Mouse (Mus musculus): ENCODE measurements at regions not wholly inside any gene's neighbourhood (a gene's known extent, or its start where the extent isn't known, plus 50 kb on each side); places are given as distances from the start of the nearest gene placed in this dataset.

GRCm38 (mm10) chr17:44336842-44337241 is 148.5 kb downstream of the Clic5 start:
- Histone ChIP-seq H3ac (ENCODE audit: control insufficient read depth, insufficient read length, low read depth) (no peak overlapping the region), H3K4me3 (ENCODE audit: insufficient read depth, poor library complexity, severe bottlenecking) (no peak overlapping the region), H3K79me3 (ENCODE audit: low read depth) (no peaks in the 10 kb centered on the region), H3K36me3 (ENCODE audit: control insufficient read depth, insufficient read depth) (no peaks in the 10 kb centered on the region), H3K79me2 (ENCODE audit: control insufficient read depth, insufficient read depth) (no peaks in the 10 kb centered on the region), H3K27me3 (ENCODE audit: control insufficient read depth, insufficient read depth, insufficient read length) (no peaks in the 10 kb centered on the region)
- TF ChIP-seq USF1 (IDR thresholded peaks at IDR 0.05; ENCODE audit: low read depth) (no peak), FOSL1 (IDR thresholded peaks at IDR 0.05; ENCODE audit: insufficient read depth, low read length, poor library complexity, severe bottlenecking) (no peak), CTCF (IDR thresholded peaks at IDR 0.05; ENCODE audit: control insufficient read depth, insufficient read depth, insufficient read length) (no peak), MYOD1 (IDR thresholded peaks at IDR 0.05; ENCODE audit: control insufficient read depth, insufficient read length, low read depth) (no peak), MYOG (IDR thresholded peaks at IDR 0.05; ENCODE audit: control insufficient read depth, extremely low read depth, insufficient read length) (no peak), CEBPB (IDR thresholded peaks at IDR 0.05; ENCODE audit: low read depth) (no peak), MAX (IDR thresholded peaks at IDR 0.05) (no peak)

GRCm38 (mm10) chr17:44337253-44337652 is 148.9 kb downstream of the Clic5 start:
- TF ChIP-seq CTCF (IDR thresholded peaks at IDR 0.05; ENCODE audit: control insufficient read depth, insufficient read depth, insufficient read length), result no peak
- no peak for TF ChIP-seq CEBPB (IDR thresholded peaks at IDR 0.05; ENCODE audit: low read depth)
- TF ChIP-seq MYOG (IDR thresholded peaks at IDR 0.05; ENCODE audit: control insufficient read depth, extremely low read depth, insufficient read length), result no peak
- no peak for TF ChIP-seq MAX (IDR thresholded peaks at IDR 0.05)
- TF ChIP-seq MYOD1 (IDR thresholded peaks at IDR 0.05; ENCODE audit: control insufficient read depth, insufficient read length, low read depth), result no peak
- TF ChIP-seq USF1 (IDR thresholded peaks at IDR 0.05; ENCODE audit: low read depth), result no peak
- TF ChIP-seq FOSL1 (IDR thresholded peaks at IDR 0.05; ENCODE audit: insufficient read depth, low read length, poor library complexity, severe bottlenecking), result no peak
- no peak overlapping the region for H3ac ChIP-seq (ENCODE audit: control insufficient read depth, insufficient read length, low read depth)
- no peaks in the 10 kb centered on the region for H3K27me3 ChIP-seq (ENCODE audit: control insufficient read depth, insufficient read depth, insufficient read length)
- H3K79me3 ChIP-seq (ENCODE audit: low read depth), result no peaks in the 10 kb centered on the region
- no peaks in the 10 kb centered on the region for H3K79me2 ChIP-seq (ENCODE audit: control insufficient read depth, insufficient read depth)
- H3K4me3 ChIP-seq (ENCODE audit: insufficient read depth, poor library complexity, severe bottlenecking), result no peak overlapping the region
- H3K36me3 ChIP-seq (ENCODE audit: control insufficient read depth, insufficient read depth), result no peaks in the 10 kb centered on the region

- no peak overlapping the region for H3ac ChIP-seq (ENCODE audit: control insufficient read depth, insufficient read length, low read depth)
- H3K36me3 ChIP-seq (ENCODE audit: control insufficient read depth, insufficient read depth), result no peaks in the 10 kb centered on the region
- no peak for TF ChIP-seq CEBPB (IDR thresholded peaks at IDR 0.05; ENCODE audit: low read depth)
- TF ChIP-seq USF1 (IDR thresholded peaks at IDR 0.05; ENCODE audit: low read depth), result no peak
- no peak for TF ChIP-seq MYOG (IDR thresholded peaks at IDR 0.05; ENCODE audit: control insufficient read depth, extremely low read depth, insufficient read length)
- no peak for TF ChIP-seq MAX (IDR thresholded peaks at IDR 0.05)
- TF ChIP-seq FOSL1 (IDR thresholded peaks at IDR 0.05; ENCODE audit: insufficient read depth, low read length, poor library complexity, severe bottlenecking), result no peak
- TF ChIP-seq MYOD1 (IDR thresholded peaks at IDR 0.05; ENCODE audit: control insufficient read depth, insufficient read length, low read depth), result no peak
- no peak for TF ChIP-seq CTCF (IDR thresholded peaks at IDR 0.05; ENCODE audit: control insufficient read depth, insufficient read depth, insufficient read length)
- H3K4me3 ChIP-seq (ENCODE audit: insufficient read depth, poor library complexity, severe bottlenecking), result no peak overlapping the region
- no peaks in the 10 kb centered on the region for H3K27me3 ChIP-seq (ENCODE audit: control insufficient read depth, insufficient read depth, insufficient read length)
- H3K79me2 ChIP-seq (ENCODE audit: control insufficient read depth, insufficient read depth), result no peaks in the 10 kb centered on the region
- no peaks in the 10 kb centered on the region for H3K79me3 ChIP-seq (ENCODE audit: low read depth)
These were observed 156.2 kb downstream of the Clic5 start for GRCm38 (mm10) chr17:44344542-44344941.

- Histone ChIP-seq H3K4me3 (ENCODE audit: insufficient read depth, poor library complexity, severe bottlenecking) (no peak overlapping the region), H3ac (ENCODE audit: control insufficient read depth, insufficient read length, low read depth) (no peak overlapping the region), H3K79me2 (ENCODE audit: control insufficient read depth, insufficient read depth) (no peaks in the 10 kb centered on the region), H3K27me3 (ENCODE audit: control insufficient read depth, insufficient read depth, insufficient read length) (no peaks in the 10 kb centered on the region), H3K79me3 (ENCODE audit: low read depth) (no peaks in the 10 kb centered on the region), H3K36me3 (ENCODE audit: control insufficient read depth, insufficient read depth) (no peaks in the 10 kb centered on the region)
- no peak for TF ChIP-seq MYOD1 (IDR thresholded peaks at IDR 0.05; ENCODE audit: control insufficient read depth, insufficient read length, low read depth)
- no peak for TF ChIP-seq MAX (IDR thresholded peaks at IDR 0.05)
- TF ChIP-seq FOSL1 (IDR thresholded peaks at IDR 0.05; ENCODE audit: insufficient read depth, low read length, poor library complexity, severe bottlenecking), result no peak
- TF ChIP-seq MYOG (IDR thresholded peaks at IDR 0.05; ENCODE audit: control insufficient read depth, extremely low read depth, insufficient read length), result no peak
- TF ChIP-seq CEBPB (IDR thresholded peaks at IDR 0.05; ENCODE audit: low read depth), result no peak
- no peak for TF ChIP-seq USF1 (IDR thresholded peaks at IDR 0.05; ENCODE audit: low read depth)
- no peak for TF ChIP-seq CTCF (IDR thresholded peaks at IDR 0.05; ENCODE audit: control insufficient read depth, insufficient read depth, insufficient read length)
These were observed 157.0 kb downstream of the Clic5 start for GRCm38 (mm10) chr17:44345374-44345773.

- Histone ChIP-seq H3K27me3 (ENCODE audit: control insufficient read depth, insufficient read depth, insufficient read length) (no peaks in the 10 kb centered on the region), H3ac (ENCODE audit: control insufficient read depth, insufficient read length, low read depth) (no peak overlapping the region), H3K36me3 (ENCODE audit: control insufficient read depth, insufficient read depth) (no peaks in the 10 kb centered on the region), H3K79me2 (ENCODE audit: control insufficient read depth, insufficient read depth) (no peaks in the 10 kb centered on the region), H3K4me3 (ENCODE audit: insufficient read depth, poor library complexity, severe bottlenecking) (no peak overlapping the region), H3K79me3 (ENCODE audit: low read depth) (no peaks in the 10 kb centered on the region)
- TF ChIP-seq CTCF (IDR thresholded peaks at IDR 0.05; ENCODE audit: control insufficient read depth, insufficient read depth, insufficient read length) (no peak), FOSL1 (IDR thresholded peaks at IDR 0.05; ENCODE audit: insufficient read depth, low read length, poor library complexity, severe bottlenecking) (no peak), MYOD1 (IDR thresholded peaks at IDR 0.05; ENCODE audit: control insufficient read depth, insufficient read length, low read depth) (no peak), USF1 (IDR thresholded peaks at IDR 0.05; ENCODE audit: low read depth) (no peak), MYOG (IDR thresholded peaks at IDR 0.05; ENCODE audit: control insufficient read depth, extremely low read depth, insufficient read length) (no peak), MAX (IDR thresholded peaks at IDR 0.05) (no peak), CEBPB (IDR thresholded peaks at IDR 0.05; ENCODE audit: low read depth) (no peak)
These were observed 162.0 kb downstream of the Clic5 start for GRCm38 (mm10) chr17:44350201-44350948.
